Mouse (Mus musculus): Measurements from ENCODE around the gene Plekhg6. TPM values are rescaled to one million over a fixed set of nuclear protein-coding genes. Genes with fewer than 3 reads are reported as not detected.

Plekhg6 gene
- polyA plus RNA-seq, 1 experiment = not detected

DNA sequence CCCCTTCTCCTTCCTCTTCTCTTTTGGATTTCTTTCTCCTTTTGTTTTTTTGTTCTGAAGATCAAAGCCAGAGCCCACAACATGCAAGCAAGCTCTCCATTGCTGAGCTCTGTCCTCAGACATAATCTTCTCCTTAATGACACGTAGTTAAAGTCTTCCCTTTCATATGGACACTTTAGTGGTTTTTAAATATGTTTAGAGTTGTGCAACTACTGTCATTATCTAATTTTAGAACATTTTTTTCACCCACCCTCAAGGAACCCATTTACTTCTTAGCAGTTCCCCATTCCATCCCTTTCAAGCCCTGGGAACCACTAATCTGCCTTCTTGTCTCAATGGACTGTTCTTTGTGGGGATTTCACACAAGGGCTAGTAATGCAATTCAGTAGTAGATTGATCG is 46.2 kb downstream of the Plekhg6 start:
- TF ChIP-seq POLR2A (IDR thresholded peaks at IDR 0.05; ENCODE audit: low read depth, low read length) = no peak
- TF ChIP-seq CTCF (IDR thresholded peaks at IDR 0.05; ENCODE audit: borderline replicate concordance, insufficient read depth, low read length) = no peak
- H3K4me1 ChIP-seq (ENCODE audit: control insufficient read depth, insufficient read depth, low read length) = no peaks in the 10 kb centered on the region
- no peak overlapping the region for H3K27ac ChIP-seq (ENCODE audit: insufficient read depth, low read length)
- no peak overlapping the region for H3K4me3 ChIP-seq (ENCODE audit: insufficient read depth, low read length)

DNA sequence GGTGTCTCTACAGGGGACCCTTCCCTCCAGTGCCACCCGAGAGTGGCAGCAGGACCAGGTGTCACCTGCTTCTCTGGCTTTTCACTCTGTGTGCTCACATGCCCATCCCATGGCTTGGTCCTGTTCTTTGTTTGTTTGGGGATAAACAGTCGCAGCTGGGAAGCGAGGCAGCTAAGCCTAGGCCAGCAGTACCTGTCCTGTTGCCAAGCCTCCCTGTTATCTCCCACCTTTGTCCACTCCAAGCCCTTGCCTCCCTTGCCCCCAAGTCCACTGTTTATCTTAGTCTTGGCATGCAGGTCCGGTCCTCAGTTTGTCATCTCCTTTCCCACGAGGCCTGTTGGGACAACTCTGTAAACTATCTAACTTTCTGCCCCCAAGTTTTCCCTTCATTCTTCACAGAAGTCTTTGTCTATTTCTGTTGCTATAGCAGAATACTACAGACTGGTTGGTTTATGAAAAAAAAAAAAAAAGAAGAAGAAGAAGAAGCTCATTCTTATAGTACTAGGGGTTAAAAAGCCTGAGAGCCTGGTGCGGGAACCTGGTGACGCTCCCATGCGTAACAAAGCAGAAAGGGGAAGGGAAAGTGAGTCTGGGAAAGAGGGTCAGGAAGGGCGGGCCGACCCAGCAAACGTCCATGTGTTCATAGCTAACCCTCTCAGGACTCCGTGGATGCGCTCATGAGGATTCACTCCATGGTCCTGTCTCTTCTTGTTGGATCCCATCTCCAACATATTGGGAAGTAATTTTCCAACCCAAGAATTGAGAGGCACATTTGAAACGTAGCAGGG is 47.3 kb downstream of the Plekhg6 start:
- no peak overlapping the region for H3K27ac ChIP-seq (ENCODE audit: insufficient read depth, low read length)
- no peak overlapping the region for H3K4me3 ChIP-seq (ENCODE audit: insufficient read depth, low read length)
- no peaks in the 10 kb centered on the region for H3K4me1 ChIP-seq (ENCODE audit: control insufficient read depth, insufficient read depth, low read length)
- TF ChIP-seq POLR2A (IDR thresholded peaks at IDR 0.05; ENCODE audit: low read depth, low read length) (no peak), CTCF (IDR thresholded peaks at IDR 0.05; ENCODE audit: borderline replicate concordance, insufficient read depth, low read length) (no peak)

GRCm38 (mm10) chr6:125330626-125331326 is 49.8 kb downstream of the Plekhg6 start:
- no peaks in the 10 kb centered on the region for H3K4me1 ChIP-seq (ENCODE audit: control insufficient read depth, insufficient read depth, low read length)
- TF ChIP-seq POLR2A (IDR thresholded peaks at IDR 0.05; ENCODE audit: low read depth, low read length) = peak; percentile 88
- no peak for TF ChIP-seq CTCF (IDR thresholded peaks at IDR 0.05; ENCODE audit: borderline replicate concordance, insufficient read depth, low read length)
- H3K27ac ChIP-seq (ENCODE audit: insufficient read depth, low read length) = peak overlapping the region; percentile 28; the same call in 1 of the 2 replicates
- peak overlapping the region; percentile 52 for H3K4me3 ChIP-seq (ENCODE audit: insufficient read depth, low read length)

DNA sequence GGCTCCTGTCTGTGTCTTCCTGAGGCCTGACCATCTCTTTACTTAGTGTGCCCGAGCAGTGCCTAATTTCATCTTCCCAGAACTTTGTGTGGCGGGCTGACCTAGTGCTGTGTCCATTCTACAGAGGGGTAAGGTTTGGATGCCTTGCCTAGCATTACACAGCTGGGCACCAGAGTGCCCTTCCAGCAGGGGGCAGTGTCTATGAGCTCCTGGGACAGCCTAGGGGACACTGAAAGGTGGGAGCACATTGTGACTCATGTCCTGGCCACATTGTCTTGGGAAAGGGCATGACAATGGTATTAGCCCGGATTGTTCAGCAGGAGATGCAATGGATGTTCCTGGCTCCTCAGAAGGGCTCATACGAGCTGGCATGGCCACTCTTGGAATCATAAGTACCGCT is 52.4 kb downstream of the Plekhg6 start:
- no peak for TF ChIP-seq CTCF (IDR thresholded peaks at IDR 0.05; ENCODE audit: borderline replicate concordance, insufficient read depth, low read length)
- TF ChIP-seq POLR2A (IDR thresholded peaks at IDR 0.05; ENCODE audit: low read depth, low read length) = no peak
- Histone ChIP-seq H3K27ac (ENCODE audit: insufficient read depth, low read length) (no peak overlapping the region), H3K4me3 (ENCODE audit: insufficient read depth, low read length) (no peak overlapping the region), H3K4me1 (ENCODE audit: control insufficient read depth, insufficient read depth, low read length) (peaks cover 3% of the 10 kb centered on the region; the same call in 1 of the 2 replicates)

DNA sequence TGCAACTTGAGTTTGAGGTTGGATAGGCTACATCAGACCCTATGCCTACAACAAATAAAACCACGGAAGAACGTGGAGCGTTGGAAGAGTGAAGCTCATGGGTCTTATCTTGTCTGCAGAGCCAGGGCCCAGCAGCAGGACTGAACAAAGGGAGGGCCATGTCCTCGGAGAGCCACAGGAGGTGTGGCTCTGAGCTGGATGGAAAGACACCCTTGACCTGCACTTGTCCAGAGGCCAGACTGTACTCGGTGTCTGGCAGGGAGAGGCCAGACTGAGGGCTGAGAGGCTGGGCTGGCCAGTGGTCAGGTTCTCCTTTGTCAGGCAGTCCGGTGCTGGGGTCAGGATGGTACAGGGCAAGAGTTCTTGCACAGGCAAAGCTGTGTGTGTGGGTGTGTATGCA is 55.3 kb downstream of the Plekhg6 start:
- Histone ChIP-seq H3K4me1 (ENCODE audit: control insufficient read depth, insufficient read depth, low read length) (peaks cover 8% of the 10 kb centered on the region; the same call in 1 of the 2 replicates), H3K27ac (ENCODE audit: insufficient read depth, low read length) (no peak overlapping the region), H3K4me3 (ENCODE audit: insufficient read depth, low read length) (no peak overlapping the region)
- no peak for TF ChIP-seq CTCF (IDR thresholded peaks at IDR 0.05; ENCODE audit: borderline replicate concordance, insufficient read depth, low read length)

GRCm38 (mm10) chr6:125323547-125323946 is 57.0 kb downstream of the Plekhg6 start:
- H3K4me3 ChIP-seq (ENCODE audit: insufficient read depth, low read length) = no peak overlapping the region
- TF ChIP-seq POLR2A (IDR thresholded peaks at IDR 0.05; ENCODE audit: low read depth, low read length) = no peak
- no peak for TF ChIP-seq CTCF (IDR thresholded peaks at IDR 0.05; ENCODE audit: borderline replicate concordance, insufficient read depth, low read length)
- H3K27ac ChIP-seq (ENCODE audit: insufficient read depth, low read length) = no peak overlapping the region
- H3K4me1 ChIP-seq (ENCODE audit: control insufficient read depth, insufficient read depth, low read length) = peaks cover 8% of the 10 kb centered on the region; the same call in 1 of the 2 replicates

DNA sequence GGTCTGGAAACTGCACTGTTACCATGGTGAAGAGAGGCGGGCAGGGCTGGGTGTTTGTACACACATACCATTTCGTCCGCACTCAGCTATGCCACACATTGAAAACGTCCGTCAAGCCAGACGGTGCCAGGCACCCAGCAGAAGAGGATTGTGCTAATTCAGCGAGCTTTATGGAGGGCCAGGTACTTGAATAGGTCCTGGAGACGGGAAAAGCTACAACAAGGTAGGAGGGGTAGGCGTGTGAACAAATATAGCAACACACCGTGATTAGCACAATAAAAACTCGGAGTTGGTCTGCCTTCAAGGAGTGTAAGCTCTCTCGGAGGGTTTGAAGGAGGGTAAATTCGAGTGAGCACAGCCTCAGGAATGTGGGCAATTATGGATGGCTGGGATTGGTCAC is 57.8 kb downstream of the Plekhg6 start:
- Histone ChIP-seq H3K4me3 (ENCODE audit: insufficient read depth, low read length) (no peak overlapping the region), H3K4me1 (ENCODE audit: control insufficient read depth, insufficient read depth, low read length) (peaks cover 8% of the 10 kb centered on the region; the same call in 1 of the 2 replicates), H3K27ac (ENCODE audit: insufficient read depth, low read length) (no peak overlapping the region)
- no peak for TF ChIP-seq POLR2A (IDR thresholded peaks at IDR 0.05; ENCODE audit: low read depth, low read length)
- TF ChIP-seq CTCF (IDR thresholded peaks at IDR 0.05; ENCODE audit: borderline replicate concordance, insufficient read depth, low read length) = no peak

- no peak overlapping the region for H3K4me3 ChIP-seq (ENCODE audit: insufficient read depth, low read length)
- no peak for TF ChIP-seq CTCF (IDR thresholded peaks at IDR 0.05; ENCODE audit: borderline replicate concordance, insufficient read depth, low read length)
- peaks cover 8% of the 10 kb centered on the region; the same call in 1 of the 2 replicates for H3K4me1 ChIP-seq (ENCODE audit: control insufficient read depth, insufficient read depth, low read length)
- no peak overlapping the region for H3K27ac ChIP-seq (ENCODE audit: insufficient read depth, low read length)
Measured at GRCm38 (mm10) chr6:125321114-125321855, 59.3 kb downstream of the Plekhg6 start.

DNA sequence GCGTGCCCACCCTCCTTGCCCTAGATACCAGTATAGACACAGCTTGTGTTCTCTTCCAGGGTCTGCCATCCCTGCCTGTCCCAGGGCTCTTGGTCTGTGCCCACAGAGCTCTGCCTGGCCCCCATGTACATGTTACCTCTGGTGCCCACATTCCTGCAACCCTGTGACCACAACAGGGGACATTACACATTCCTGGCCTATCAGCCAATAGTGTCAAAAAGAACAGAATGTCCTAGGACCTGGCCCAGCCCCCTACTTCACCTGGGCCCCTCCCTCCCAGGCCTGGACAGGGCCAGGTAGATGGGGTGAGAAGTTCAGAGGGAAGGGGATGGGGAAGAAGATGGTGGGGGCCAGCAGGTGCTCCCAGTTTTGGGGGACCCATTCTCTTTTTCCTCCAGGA is 60.3 kb downstream of the Plekhg6 start, which contains the start of gene Scnn1a:
Gene Scnn1a (plus strand): TSS at position 337 of the 400 bp plus-strand sequence.
- TF ChIP-seq CTCF (IDR thresholded peaks at IDR 0.05; ENCODE audit: borderline replicate concordance, insufficient read depth, low read length) = no peak
- no peak for TF ChIP-seq POLR2A (IDR thresholded peaks at IDR 0.05; ENCODE audit: low read depth, low read length)
- H3K27ac ChIP-seq (ENCODE audit: insufficient read depth, low read length) = no peak within 1 kb of the TSS
- no peak within 1 kb of the TSS for H3K4me3 ChIP-seq (ENCODE audit: insufficient read depth, low read length)
- H3K4me1 ChIP-seq (ENCODE audit: control insufficient read depth, insufficient read depth, low read length) = peaks cover 8% of the 10 kb centered on the region; the same call in 1 of the 2 replicates

Data from embryonic fibroblast, embryonic 13.5 days (primary cell).